Mouse (Mus musculus): ENCODE data around the gene Capn15.
A peak's percentile ranks its signal among the peaks of the same experiment; 100 is the strongest.

The Capn15 gene

GRCm38 (mm10) chr17:25951803-25952623 lies 33.6 kb downstream of the Capn15 start, which contains the start of gene A930017K11Rik:
A930017K11Rik (minus strand) TSS chr17:25952565.
- TF ChIP-seq GATA4 (IDR thresholded peaks at IDR 0.05; ENCODE audit: insufficient replicate concordance, low read length) = no peak

DNA sequence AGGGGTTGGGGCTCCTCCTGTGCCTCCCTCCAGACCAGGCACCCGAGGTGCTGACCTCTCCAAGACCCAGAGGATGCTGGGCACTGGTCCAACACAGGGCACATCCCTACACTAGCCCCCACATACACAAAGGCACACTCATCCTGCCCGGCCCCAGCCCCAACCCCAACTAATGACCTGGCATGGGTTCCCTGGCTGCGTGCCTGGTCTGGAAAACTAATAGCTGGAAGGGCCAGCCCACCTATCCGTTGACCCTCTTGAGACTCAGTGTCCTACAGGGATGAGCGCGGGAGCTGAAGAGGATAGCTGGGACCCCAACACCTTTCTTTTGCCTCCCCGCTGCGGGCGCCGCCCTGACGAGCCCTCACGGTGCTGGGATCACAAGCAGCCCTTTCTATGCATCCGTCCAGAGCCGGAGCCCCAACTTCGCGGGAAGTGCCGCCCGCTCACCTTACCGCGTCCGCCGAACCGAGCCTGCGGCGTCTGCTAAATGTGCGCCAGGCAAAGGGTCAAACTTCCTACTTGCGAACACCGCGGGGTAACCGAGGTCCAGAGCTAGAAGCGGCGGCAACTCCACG lies 34.3 kb downstream of the Capn15 start:
- no peak for TF ChIP-seq GATA4 (IDR thresholded peaks at IDR 0.05; ENCODE audit: insufficient replicate concordance, low read length)

- no peak for TF ChIP-seq GATA4 (IDR thresholded peaks at IDR 0.05; ENCODE audit: insufficient replicate concordance, low read length)
Observed at GRCm38 (mm10) chr17:25950706-25951105, 34.9 kb downstream of the Capn15 start.

DNA sequence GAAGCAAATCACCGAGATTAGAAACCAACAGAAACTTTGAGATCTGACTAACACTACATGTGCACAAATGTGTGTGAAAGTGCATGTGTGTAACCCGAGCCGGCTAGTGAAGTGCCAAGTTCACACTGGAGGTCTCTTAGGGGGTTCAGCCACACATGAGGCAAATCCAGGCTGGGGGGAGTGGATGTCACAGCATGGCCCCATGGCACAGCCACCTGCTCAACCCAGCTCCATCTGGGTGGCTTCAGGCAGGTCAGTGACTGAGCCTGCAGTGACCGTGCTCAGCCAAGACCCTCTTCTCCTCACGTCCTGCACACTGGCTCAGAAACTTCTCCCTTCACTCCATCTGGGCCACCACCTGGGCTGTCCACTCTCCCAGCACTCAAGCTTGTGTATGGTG lies 35.6 kb downstream of the Capn15 start:
- TF ChIP-seq GATA4 (IDR thresholded peaks at IDR 0.05; ENCODE audit: insufficient replicate concordance, low read length) = no peak

- no peak for TF ChIP-seq GATA4 (IDR thresholded peaks at IDR 0.05; ENCODE audit: insufficient replicate concordance, low read length)
Observed at GRCm38 (mm10) chr17:25948051-25948450, 37.5 kb downstream of the Capn15 start.

DNA sequence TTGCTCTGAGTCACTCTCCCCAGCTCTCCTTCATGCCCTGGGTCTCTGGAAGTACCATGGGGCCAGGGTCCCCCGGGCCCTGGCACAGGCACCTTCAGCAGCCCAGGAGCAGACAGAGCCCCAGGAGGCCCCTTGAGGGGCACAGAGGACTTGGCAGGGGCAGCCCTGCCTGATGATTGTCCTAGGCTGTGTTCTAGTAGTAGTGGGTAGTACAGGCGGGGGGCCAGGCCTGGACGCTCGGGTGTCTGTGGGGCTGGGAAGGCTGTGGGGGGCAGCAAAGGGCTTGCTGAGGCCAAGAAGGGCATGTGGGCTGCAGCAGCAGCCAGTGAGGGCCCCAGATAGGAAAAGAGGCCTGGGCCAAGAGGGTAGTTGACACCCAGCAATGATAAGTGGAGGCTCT lies 38.0 kb downstream of the Capn15 start:
- TF ChIP-seq GATA4 (IDR thresholded peaks at IDR 0.05; ENCODE audit: insufficient replicate concordance, low read length) = no peak

GRCm38 (mm10) chr17:25946891-25947290 lies 38.7 kb downstream of the Capn15 start:
- no peak for TF ChIP-seq GATA4 (IDR thresholded peaks at IDR 0.05; ENCODE audit: insufficient replicate concordance, low read length)

- no peak for TF ChIP-seq GATA4 (IDR thresholded peaks at IDR 0.05; ENCODE audit: insufficient replicate concordance, low read length)
Observed at GRCm38 (mm10) chr17:25946349-25946748, 39.2 kb downstream of the Capn15 start.

DNA sequence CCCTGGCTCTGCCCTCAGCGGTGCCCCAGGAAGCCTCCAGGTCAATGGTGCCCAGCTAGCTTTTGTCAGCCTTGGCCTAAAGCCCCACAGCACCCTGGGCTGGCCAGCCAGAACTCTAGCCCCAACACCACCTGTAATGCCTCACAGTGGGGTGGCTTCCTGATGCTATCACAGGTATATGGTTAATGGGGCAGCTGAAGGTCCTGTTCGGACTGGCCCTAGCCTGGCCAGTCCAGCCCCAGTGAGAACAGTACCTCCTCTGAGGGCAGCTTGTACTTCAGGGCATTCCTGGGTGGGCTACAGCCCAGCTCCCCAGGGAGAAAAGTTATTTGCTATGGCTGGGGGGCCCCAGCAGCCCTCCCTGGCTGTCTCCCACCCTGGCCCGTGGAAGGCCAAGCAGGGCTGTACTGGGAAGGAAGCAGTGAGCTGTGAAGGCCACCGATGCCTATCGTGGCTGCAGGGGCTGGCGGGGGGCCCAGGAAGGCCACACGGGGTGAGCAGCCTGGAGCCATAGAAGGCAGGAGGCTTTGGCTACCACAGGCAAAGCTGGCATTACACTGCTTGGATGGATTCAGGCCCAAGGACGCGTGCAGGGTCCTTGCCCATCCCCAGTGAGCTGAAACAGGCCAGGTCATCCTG lies 40.0 kb downstream of the Capn15 start:
- no peak for TF ChIP-seq GATA4 (IDR thresholded peaks at IDR 0.05; ENCODE audit: insufficient replicate concordance, low read length)

- no peak for TF ChIP-seq GATA4 (IDR thresholded peaks at IDR 0.05; ENCODE audit: insufficient replicate concordance, low read length)
Observed at GRCm38 (mm10) chr17:25944366-25945163, 41.0 kb downstream of the Capn15 start, which contains the start of the genes Pigq and Nhlrc4. Pigq (minus strand) TSS chr17:25944936. Nhlrc4 (minus strand) TSS chr17:25944961.

GRCm38 (mm10) chr17:25943769-25944168 lies 41.8 kb downstream of the Capn15 start:
- TF ChIP-seq GATA4 (IDR thresholded peaks at IDR 0.05; ENCODE audit: insufficient replicate concordance, low read length) = no peak

GRCm38 (mm10) chr17:25943221-25943620 lies 42.4 kb downstream of the Capn15 start:
- TF ChIP-seq GATA4 (IDR thresholded peaks at IDR 0.05; ENCODE audit: insufficient replicate concordance, low read length) = no peak

- TF ChIP-seq GATA4 (IDR thresholded peaks at IDR 0.05; ENCODE audit: insufficient replicate concordance, low read length) = no peak
Observed at GRCm38 (mm10) chr17:25942597-25943151, 42.9 kb downstream of the Capn15 start.

DNA sequence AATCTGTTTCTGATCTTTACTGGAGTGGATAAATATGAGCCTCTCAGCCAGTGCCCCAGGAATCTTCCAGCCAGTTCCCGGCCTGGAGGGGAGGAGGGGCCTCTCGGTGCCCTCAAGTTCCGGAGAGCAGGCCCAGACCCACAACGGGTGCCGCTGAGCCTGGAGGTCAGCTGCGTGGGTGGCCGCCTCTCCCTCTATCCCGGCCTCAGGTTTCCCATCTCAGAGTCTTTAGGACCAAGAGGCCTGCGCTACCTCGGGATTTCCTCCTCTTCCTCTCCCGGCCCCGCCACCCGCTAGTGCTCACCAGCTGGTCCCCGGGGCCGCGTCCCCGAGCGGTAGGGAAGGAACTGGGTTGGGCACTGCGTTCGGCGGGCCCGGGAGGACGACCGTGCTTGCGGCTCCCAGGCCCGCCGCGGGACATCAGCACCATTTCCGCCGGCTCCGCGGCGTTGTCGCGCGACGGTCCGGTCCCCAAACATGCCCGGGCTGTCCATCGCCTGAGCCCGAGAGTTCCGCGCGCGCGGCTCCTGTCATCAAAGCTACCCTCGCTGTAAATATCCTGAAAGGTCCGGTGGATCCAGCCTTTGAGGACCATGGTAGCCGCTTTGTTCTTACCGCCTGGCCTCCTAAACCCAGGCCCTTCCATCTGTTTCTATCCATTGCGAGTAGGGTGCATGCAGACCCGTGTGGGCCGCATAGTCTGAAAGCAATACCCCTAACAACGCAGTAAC lies 43.9 kb downstream of the Capn15 start:
- TF ChIP-seq GATA4 (IDR thresholded peaks at IDR 0.05; ENCODE audit: insufficient replicate concordance, low read length) = peak; percentile 39; the same call in 1 of the 2 replicates
